In genomic region chr1:127353408-127353807, GRCm38 (mm10) we compare ENCODE assay signal across 13 mouse cellular contexts.
DNase-seq lines count a peak whose midpoint lies in the region; ATAC-seq lines count a peak whose summit lies in the region.
"Had no signal": no experiment of that assay in that cellular context is flagged by ENCODE, and none has a peak within 500 bp of the region (broad histone marks: within the 10 kb centered on the region; RNA-seq: fewer than 3 reads in every experiment).

No protein-coding gene starts in this region.

- ATAC-seq in hindbrain, embryonic 15.5 days (ENCODE audit: low FRiP score, low read depth) = no peak
- no peak for ATAC-seq in hindbrain, embryonic 13.5 days (ENCODE audit: low FRiP score)

- no peak overlapping the region for H3K4me2 ChIP-seq in hindbrain, embryonic 15.5 days
- no peak overlapping the region for H3K4me2 ChIP-seq in hindbrain, embryonic 13.5 days
- H3K4me2 ChIP-seq: midbrain, embryonic 12.5 days had no signal

- H3K9me3 ChIP-seq in hindbrain, embryonic 15.5 days = no peaks in the 10 kb centered on the region
- no peaks in the 10 kb centered on the region for H3K9me3 ChIP-seq in hindbrain, embryonic 13.5 days
- H3K9me3 ChIP-seq: midbrain, embryonic 12.5 days had no signal

- no peaks in the 10 kb centered on the region for H3K36me3 ChIP-seq in hindbrain, embryonic 15.5 days
- H3K36me3 ChIP-seq in hindbrain, embryonic 13.5 days = no peaks in the 10 kb centered on the region
- H3K36me3 ChIP-seq: midbrain, embryonic 12.5 days had no signal

- H3K4me3 ChIP-seq in hindbrain, embryonic 15.5 days = no peak overlapping the region
- no peak overlapping the region for H3K4me3 ChIP-seq in hindbrain, embryonic 13.5 days
- H3K4me3 ChIP-seq: midbrain, embryonic 12.5 days had no signal

- no peak overlapping the region for H3K9ac ChIP-seq in hindbrain, embryonic 15.5 days
- H3K9ac ChIP-seq in hindbrain, embryonic 13.5 days = no peak overlapping the region
- H3K9ac ChIP-seq: liver, embryonic 14.5 days; midbrain, embryonic 12.5 days had no signal

- H3K27ac ChIP-seq in hindbrain, embryonic 15.5 days (replicated peaks) = peak overlapping the region; percentile 18; the same call in 1 of the 2 replicates
- no peak overlapping the region for H3K27ac ChIP-seq in hindbrain, embryonic 13.5 days
- H3K27ac ChIP-seq: liver, embryonic 14.5 days; midbrain, embryonic 12.5 days had no signal

- no peaks in the 10 kb centered on the region for H3K27me3 ChIP-seq in hindbrain, embryonic 15.5 days
- no peaks in the 10 kb centered on the region for H3K27me3 ChIP-seq in hindbrain, embryonic 13.5 days
- H3K27me3 ChIP-seq: CH12.LX; midbrain, embryonic 12.5 days had no signal

- DNase-seq in cerebellum, postnatal 10 days = peak; percentile 30 to 39
- DNase-seq in cerebellum, adult 18-20 months = no peak
- peak; percentile 60 for DNase-seq in retina, postnatal 1 day
- DNase-seq in retina, embryonic 14.5 days (ENCODE audit: low spot score) = no peak
- peak; percentile 55 for DNase-seq in heart, postnatal 4 days
- DNase-seq in layer of hippocampus, postnatal 36 days = no peak
- DNase-seq: cerebellum, adult 11 months; thymus, adult 18-20 months had no signal

- 63% methylated on average over 9 of the region's 9 CpGs for WGBS in hindbrain, embryonic 15.5 days
- WGBS in hindbrain, embryonic 13.5 days = 76% methylated on average over 9 of the region's 9 CpGs

- no peaks in the 10 kb centered on the region for H3K4me1 ChIP-seq in hindbrain, embryonic 15.5 days (replicated peaks)
- H3K4me1 ChIP-seq in hindbrain, embryonic 13.5 days (replicated peaks) = peaks cover 17% of the 10 kb centered on the region

Comparison
In these comparisons a context has a peak if more than half of its experiments do, and no peak if none do; other contexts are left out.
1. DNase-seq: peak in cerebellum, postnatal 10 days (2 of 2), retina, postnatal 1 day (single experiment) and heart, postnatal 4 days (single experiment); none in cerebellum, adult 18-20 months (0 of 2), retina, embryonic 14.5 days (single experiment) and layer of hippocampus, postnatal 36 days (0 of 2).